Mouse (Mus musculus) embryonic facial prominence, embryonic 13.5 days (tissue): Measurements from ENCODE around the gene Abcf2. TPM values are rescaled to one million over a fixed set of nuclear protein-coding genes. Genes with fewer than 3 reads are reported as not detected.
"Not testable (repeated sequence)": the region's sequence is repeated elsewhere in the genome, so short reads cannot be mapped to it uniquely, and the experiment has no call there.

ENCODE experiments used
- ATAC-seq: fragments of 200-750 bp; cut with Nextera tagmentation; 2 replicates; pipeline ENCODE4 v1.8.0; 2017; ENCODE audit warnings: low read depth; ENCODE audit not compliant: insufficient number of reproducible peaks, insufficient read depth, low FRiP score, low TSS enrichment
- H3K27ac ChIP-seq: fragments of 300-500 bp; sonication (generic); 2 replicates; pipeline ENCODE4 v1.5.1; 2015; ENCODE audit warnings: moderate library complexity, mild to moderate bottlenecking, inconsistent platforms
- H3K27me3 ChIP-seq: fragments of 300-500 bp; sonication (generic); 2 replicates; pipeline ENCODE4 v1.6.1; 2015; ENCODE audit warnings: mild to moderate bottlenecking, inconsistent platforms
- H3K36me3 ChIP-seq: fragments of 300-500 bp; sonication (generic); 2 replicates; pipeline ENCODE4 v1.6.1; 2015; ENCODE audit warnings: mild to moderate bottlenecking, inconsistent platforms
- H3K4me1 ChIP-seq: fragments of 300-500 bp; sonication (generic); 2 replicates; pipeline ENCODE4 v1.6.1; 2015; ENCODE audit warnings: inconsistent platforms
- H3K4me2 ChIP-seq: fragments of 300-500 bp; sonication (generic); 2 replicates; pipeline ENCODE4 v1.6.1; 2015; ENCODE audit warnings: moderate library complexity, mild to moderate bottlenecking, inconsistent platforms
- H3K4me3 ChIP-seq: fragments of 300-500 bp; sonication (generic); 2 replicates; pipeline ENCODE4 v1.5.1; 2015; ENCODE audit warnings: mild to moderate bottlenecking, inconsistent platforms
- H3K9ac ChIP-seq: fragments of 300-500 bp; sonication (generic); 2 replicates; pipeline ENCODE4 v1.6.1; 2015; ENCODE audit warnings: mild to moderate bottlenecking, inconsistent platforms
- H3K9me3 ChIP-seq: fragments of 300-500 bp; sonication (generic); 2 replicates; pipeline ENCODE4 v1.6.1; 2016; ENCODE audit warnings: inconsistent platforms
- WGBS: fragments of 180-500 bp; shearing (Covaris S2); methylation state at CpG from one replicate; pipeline ENCODE4 v1.1.7; 2015; ENCODE audit warnings: mixed read lengths; 5-methylcytosine and 5-hydroxymethylcytosine counted together
- polyA plus RNA-seq: library from polyadenylated mRNA; unstranded; fragments of >200 nt; fragmentation: Nextera tagmentation; extraction: Ambion mirVana; gene quantifications from 2 replicates; pipeline ENCODE4 v1.2.1, GENCODE M21; 2015

The Abcf2 gene
- polyA plus RNA-seq, 1 experiment from 2014 or later = 115 TPM

- no peak overlapping the region for H3K27ac ChIP-seq
- H3K4me2 ChIP-seq = peak overlapping the region; percentile 81
- no peak for ATAC-seq
- peaks cover 44% of the 10 kb centered on the region for H3K36me3 ChIP-seq
- H3K4me1 ChIP-seq = peaks cover 14% of the 10 kb centered on the region
- peak overlapping the region; percentile 82 for H3K4me3 ChIP-seq
- H3K27me3 ChIP-seq = no peaks in the 10 kb centered on the region
- 90% methylated on average over 1 of the region's 1 CpGs for WGBS
- H3K9ac ChIP-seq = peak overlapping the region; percentile 88; the same call in 1 of the 2 replicates
- H3K9me3 ChIP-seq = no peaks in the 10 kb centered on the region
Observed at GRCm38 (mm10) chr5:24575948-24576347, 1.3 kb downstream of the Abcf2 start.

- Histone ChIP-seq H3K36me3 (no peaks in the 10 kb centered on the region), H3K9me3 (no peaks in the 10 kb centered on the region), H3K9ac (no peak within 1 kb of the TSS), H3K27me3 (peaks cover 12% of the 10 kb centered on the region), H3K27ac (no peak within 1 kb of the TSS), H3K4me2 (no peak within 1 kb of the TSS), H3K4me3 (no peak within 1 kb of the TSS), H3K4me1 (peaks cover 16% of the 10 kb centered on the region)
- no peak for ATAC-seq
- 71% methylated on average over 2 of the region's 2 CpGs for WGBS
Observed at GRCm38 (mm10) chr5:24556709-24557108, 20.6 kb downstream of the Abcf2 start, which contains the start of gene 4931409K22Rik. TSS of gene 4931409K22Rik (minus strand) at chr5:24556809.

- Histone ChIP-seq H3K4me1 (peaks cover 29% of the 10 kb centered on the region), H3K27me3 (peaks cover 18% of the 10 kb centered on the region)
- H3K9me3 ChIP-seq, ATAC-seq, H3K4me3 ChIP-seq, H3K27ac ChIP-seq, H3K4me2 ChIP-seq, H3K36me3 ChIP-seq, H3K9ac ChIP-seq: not testable (repeated sequence)
- 91% methylated on average over 7 of the region's 7 CpGs for WGBS
Observed at GRCm38 (mm10) chr5:24555335-24555734, 21.9 kb downstream of the Abcf2 start.

GRCm38 (mm10) chr5:24553621-24554244 lies 23.5 kb downstream of the Abcf2 start:
- H3K27me3 ChIP-seq = peaks cover 30% of the 10 kb centered on the region
- peaks cover 29% of the 10 kb centered on the region for H3K4me1 ChIP-seq
- H3K4me3 ChIP-seq = no peak overlapping the region
- no peak overlapping the region for H3K27ac ChIP-seq
- ATAC-seq = no peak
- no peak overlapping the region for H3K9ac ChIP-seq
- H3K9me3 ChIP-seq = no peaks in the 10 kb centered on the region
- H3K4me2 ChIP-seq = no peak overlapping the region
- WGBS = 35% methylated on average over 5 of the region's 5 CpGs
- H3K36me3 ChIP-seq = no peaks in the 10 kb centered on the region

GRCm38 (mm10) chr5:24551317-24551688 lies 26.0 kb downstream of the Abcf2 start:
- Histone ChIP-seq H3K27ac (no peak overlapping the region), H3K9ac (peak overlapping the region; percentile 27; the same call in 1 of the 2 replicates), H3K36me3 (no peaks in the 10 kb centered on the region), H3K9me3 (no peaks in the 10 kb centered on the region), H3K4me1 (peaks cover 29% of the 10 kb centered on the region), H3K4me2 (peak overlapping the region; percentile 53), H3K27me3 (peaks cover 33% of the 10 kb centered on the region), H3K4me3 (no peak overlapping the region)
- no peak for ATAC-seq
- 54% methylated on average over 2 of the region's 2 CpGs for WGBS

- Histone ChIP-seq H3K27ac (no peak overlapping the region), H3K4me1 (peaks cover 29% of the 10 kb centered on the region), H3K4me3 (no peak overlapping the region), H3K36me3 (no peaks in the 10 kb centered on the region), H3K9me3 (no peaks in the 10 kb centered on the region), H3K27me3 (peaks cover 33% of the 10 kb centered on the region), H3K4me2 (peak overlapping the region; percentile 53), H3K9ac (peak overlapping the region; percentile 27; the same call in 1 of the 2 replicates)
- 24% methylated on average over 26 of the region's 26 CpGs for WGBS
- ATAC-seq = peak; percentile 28; the same call in 1 of the 2 replicates
Observed at GRCm38 (mm10) chr5:24550598-24551316, 26.5 kb downstream of the Abcf2 start.

- ATAC-seq = no peak
Observed at GRCm38 (mm10) chr5:24542643-24543042, 34.6 kb downstream of the Abcf2 start.

GRCm38 (mm10) chr5:24541144-24541569 lies 36.1 kb downstream of the Abcf2 start:
- ATAC-seq = no peak
- Histone ChIP-seq H3K4me2 (peak overlapping the region; percentile 49), H3K9ac (no peak overlapping the region; the same call in 1 of the 2 replicates), H3K9me3 (no peaks in the 10 kb centered on the region), H3K4me1 (peaks cover 16% of the 10 kb centered on the region), H3K27ac (no peak overlapping the region), H3K4me3 (no peak overlapping the region), H3K36me3 (no peaks in the 10 kb centered on the region), H3K27me3 (no peaks in the 10 kb centered on the region)
- 13% methylated on average over 6 of the region's 6 CpGs for WGBS

More at GRCm38 (mm10) chr5:24542643-24543042, 34.6 kb downstream of the Abcf2 start:
- Histone ChIP-seq H3K36me3 (no peaks in the 10 kb centered on the region), H3K27ac (no peak overlapping the region), H3K27me3 (no peaks in the 10 kb centered on the region), H3K4me1 (peaks cover 16% of the 10 kb centered on the region), H3K4me2 (no peak overlapping the region), H3K9ac (no peak overlapping the region), H3K4me3 (no peak overlapping the region), H3K9me3 (no peaks in the 10 kb centered on the region)
- WGBS = 78% methylated on average over 7 of the region's 7 CpGs

GRCm38 (mm10) chr5:24540387-24541143 lies 36.7 kb downstream of the Abcf2 start, which contains the start of gene Asb10:
TSS of gene Asb10 (minus strand) at chr5:24540978.
- H3K27ac ChIP-seq = no peak within 1 kb of the TSS
- no peaks in the 10 kb centered on the region for H3K36me3 ChIP-seq
- H3K4me1 ChIP-seq = peaks cover 16% of the 10 kb centered on the region
- H3K9ac ChIP-seq = peak within 1 kb of the TSS; percentile 21; the same call in 1 of the 2 replicates
- ATAC-seq = no peak
- H3K27me3 ChIP-seq = 0 out of 2 replicates have a peak, but pooled peaks cover 3% of the 10 kb centered on the region
- no peaks in the 10 kb centered on the region for H3K9me3 ChIP-seq
- WGBS = 27% methylated on average over 14 of the region's 14 CpGs
- H3K4me2 ChIP-seq = peak within 1 kb of the TSS; percentile 49
- peak within 1 kb of the TSS; percentile 9; the same call in 1 of the 2 replicates for H3K4me3 ChIP-seq

GRCm38 (mm10) chr5:24539571-24540296 lies 37.5 kb downstream of the Abcf2 start:
- no peak overlapping the region for H3K9ac ChIP-seq
- 0 out of 2 replicates have a peak, but pooled peaks cover 5% of the 10 kb centered on the region for H3K27me3 ChIP-seq
- no peaks in the 10 kb centered on the region for H3K9me3 ChIP-seq
- no peak for ATAC-seq
- H3K4me2 ChIP-seq = no peak overlapping the region
- peaks cover 16% of the 10 kb centered on the region for H3K4me1 ChIP-seq
- H3K27ac ChIP-seq = no peak overlapping the region
- 72% methylated on average over 22 of the region's 22 CpGs for WGBS
- H3K36me3 ChIP-seq = no peaks in the 10 kb centered on the region
- H3K4me3 ChIP-seq = no peak overlapping the region

- Histone ChIP-seq H3K9me3 (no peaks in the 10 kb centered on the region), H3K4me2 (no peak overlapping the region), H3K36me3 (no peaks in the 10 kb centered on the region), H3K4me1 (peaks cover 16% of the 10 kb centered on the region), H3K27ac (no peak overlapping the region), H3K9ac (no peak overlapping the region), H3K4me3 (no peak overlapping the region), H3K27me3 (peaks cover 14% of the 10 kb centered on the region; the same call in 1 of the 2 replicates)
- ATAC-seq = no peak
- 64% methylated on average over 16 of the region's 16 CpGs for WGBS
Observed at GRCm38 (mm10) chr5:24537618-24538017, 39.6 kb downstream of the Abcf2 start.
